Mouse (Mus musculus) erythroblast, embryonic 14.5 days (primary cell): ENCODE data around the gene Myh9. TPM values are rescaled to one million over a fixed set of nuclear protein-coding genes. Genes with fewer than 3 reads are reported as not detected.
"Not testable (repeated sequence)": the region's sequence is repeated elsewhere in the genome, so short reads cannot be mapped to it uniquely, and the experiment has no call there.

ENCODE experiments used
- H3K27me3 ChIP-seq: 2 replicates; pipeline ENCODE4 v1.6.1; 2012; ENCODE audit warnings: inconsistent platforms; ENCODE audit not compliant: control insufficient read depth
- H3K36me3 ChIP-seq: 2 replicates; pipeline ENCODE4 v1.6.1; 2012; ENCODE audit warnings: mild to moderate bottlenecking, inconsistent platforms; ENCODE audit not compliant: control insufficient read depth
- H3K4me1 ChIP-seq: 2 replicates; pipeline ENCODE4 v1.6.1; 2012; ENCODE audit warnings: inconsistent platforms; ENCODE audit not compliant: control insufficient read depth
- H3K4me3 ChIP-seq: replicated peaks from 2 replicates; pipeline ENCODE3; 2012; ENCODE audit warnings: moderate library complexity, mild to moderate bottlenecking, inconsistent platforms
- H3K9me3 ChIP-seq: 2 replicates; pipeline ENCODE4 v1.6.1; 2012; ENCODE audit warnings: low read length, inconsistent platforms, mixed read lengths; ENCODE audit not compliant: control insufficient read depth
- GATA1 ChIP-seq: IDR thresholded peaks from 2 replicates; pipeline ENCODE4 v1.6.1; 2012; ENCODE audit warnings: low read length, inconsistent platforms, mixed read lengths
- TAL1 ChIP-seq: IDR thresholded peaks from 3 replicates; pipeline ENCODE4 v1.6.1; 2012; ENCODE audit warnings: low read length, inconsistent platforms, mixed read lengths
- polyA plus RNA-seq: library from polyadenylated mRNA; stranded (reverse); fragments of >175 nt; gene quantifications from 2 replicates; pipeline ENCODE4 v1.2.3, GENCODE M21; 2012

Myh9 gene
- polyA plus RNA-seq, 1 experiment = 10.4 TPM

DNA sequence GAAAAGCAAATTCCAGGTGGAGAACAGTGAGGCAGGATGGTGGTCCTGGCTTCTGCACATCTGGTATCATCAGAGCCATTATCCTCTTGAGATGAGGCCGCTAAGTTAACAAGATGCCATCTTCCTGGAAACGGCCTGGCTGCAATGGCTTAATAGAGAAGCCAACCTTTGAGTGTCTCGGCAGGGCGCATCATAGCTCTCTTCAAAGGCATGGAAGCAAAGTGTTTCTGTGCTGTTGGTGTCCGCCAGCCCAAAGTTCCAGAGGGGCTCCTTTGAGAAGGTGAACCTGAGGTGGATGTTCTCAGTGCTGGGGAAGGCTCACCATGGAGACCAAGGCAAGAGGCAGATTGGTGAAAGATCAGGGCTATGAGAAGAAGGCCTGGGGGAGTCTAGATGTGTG, 110.4 kb downstream of the Myh9 start:
- Histone ChIP-seq H3K4me1 (no peaks in the 10 kb centered on the region), H3K4me3 (no peak overlapping the region), H3K27me3 (peaks cover 6% of the 10 kb centered on the region; the same call in 1 of the 2 replicates), H3K36me3 (no peaks in the 10 kb centered on the region), H3K9me3 (no peaks in the 10 kb centered on the region)
- TF ChIP-seq GATA1 (no peak), TAL1 (no peak)

DNA sequence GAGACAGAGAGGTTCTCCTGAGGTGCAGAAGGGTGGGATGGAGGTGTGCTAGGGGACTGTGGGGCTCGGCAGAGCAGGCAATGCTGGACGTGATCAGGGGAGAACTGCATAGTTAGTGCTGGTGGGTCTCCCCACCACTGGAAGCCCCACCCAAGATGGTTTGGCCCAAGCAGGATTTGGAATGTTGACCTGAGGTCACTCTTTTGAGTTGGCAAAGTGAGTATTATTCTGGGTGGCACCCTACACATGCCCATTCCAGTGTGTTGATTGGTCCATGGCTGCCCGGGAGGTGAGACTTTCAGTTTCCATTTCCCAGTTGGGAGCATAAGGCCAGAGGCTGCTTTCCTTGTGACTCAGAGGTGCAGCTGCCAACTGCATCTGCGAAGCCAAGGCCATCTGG, 113.2 kb downstream of the Myh9 start, which contains the start of gene Apol9b:
TSS of gene Apol9b (plus strand) at position 301 of the 400 bp plus-strand sequence.
- H3K4me1 ChIP-seq, H3K27me3 ChIP-seq, H3K9me3 ChIP-seq, H3K4me3 ChIP-seq, H3K36me3 ChIP-seq: not testable (repeated sequence)

DNA sequence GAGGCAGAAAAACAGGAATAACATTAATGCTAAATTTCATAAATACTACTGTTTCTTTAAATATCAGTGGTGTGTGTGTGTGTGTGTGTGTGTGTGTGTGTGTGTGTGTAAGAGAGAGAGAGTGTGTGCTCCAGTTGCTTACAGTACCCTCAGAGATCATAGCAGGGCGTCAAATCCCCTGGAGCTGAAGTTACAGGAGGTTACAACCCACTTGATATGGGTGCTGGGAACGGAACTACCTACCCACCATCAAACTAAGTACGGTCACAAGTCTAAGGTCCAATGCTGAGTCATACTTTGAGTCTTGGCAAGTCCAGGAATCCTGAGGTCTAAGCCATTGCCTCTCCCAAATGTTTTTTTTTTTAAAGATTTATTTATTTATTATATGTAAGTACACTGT, 114.2 kb downstream of the Myh9 start:
- not testable (repeated sequence) for H3K9me3 ChIP-seq, H3K4me1 ChIP-seq, H3K27me3 ChIP-seq, H3K4me3 ChIP-seq, H3K36me3 ChIP-seq

DNA sequence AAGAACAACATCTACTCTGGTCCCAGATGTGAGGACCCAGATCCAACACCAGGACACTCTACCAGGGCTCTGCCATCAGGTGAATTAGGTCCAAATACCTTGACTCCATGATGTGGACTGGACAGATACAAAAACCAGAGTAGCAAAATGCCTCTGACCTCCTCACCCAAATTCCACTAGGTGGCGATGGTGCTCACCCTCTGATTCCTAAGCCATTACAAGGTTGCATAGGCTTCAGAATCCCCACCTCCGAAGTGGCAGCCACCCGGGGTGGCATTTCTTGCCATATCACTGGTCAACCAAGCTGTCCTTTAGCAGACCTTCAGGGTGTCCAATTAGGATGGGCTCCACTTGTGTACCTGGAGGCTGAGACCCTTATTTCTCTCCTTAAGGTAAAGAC, 114.8 kb downstream of the Myh9 start:
- H3K4me3 ChIP-seq, H3K36me3 ChIP-seq, H3K9me3 ChIP-seq, H3K27me3 ChIP-seq, H3K4me1 ChIP-seq: not testable (repeated sequence)

DNA sequence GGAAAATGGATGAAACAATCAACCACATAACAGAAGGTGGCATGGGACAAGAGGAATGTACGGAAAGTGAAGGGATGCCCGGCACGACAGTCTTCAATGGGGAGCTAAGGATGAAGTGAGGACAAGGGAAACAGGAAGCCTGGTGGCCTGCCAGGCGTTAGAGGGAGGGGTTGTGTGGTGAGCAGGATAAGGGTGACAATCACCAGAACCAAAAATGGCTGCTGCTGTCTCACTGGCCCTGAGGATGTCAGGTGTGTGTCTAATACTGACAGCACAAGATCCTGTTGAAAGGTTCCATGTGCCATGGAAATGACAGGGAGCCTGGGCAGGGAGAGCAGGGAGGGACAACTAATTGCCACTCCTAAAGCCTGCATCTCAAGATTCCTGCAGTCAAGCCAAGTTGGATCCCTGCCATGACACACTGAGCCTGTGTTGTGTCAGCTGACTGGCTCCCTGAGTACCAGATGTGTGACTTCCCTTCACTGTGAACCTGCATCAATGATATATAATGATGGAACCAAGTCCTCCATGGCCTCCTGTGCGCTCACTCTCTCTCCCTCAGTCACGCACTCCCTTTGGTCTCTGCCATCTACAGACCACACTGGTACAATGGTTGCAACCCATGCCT, 116.5 kb downstream of the Myh9 start:
- not testable (repeated sequence) for H3K9me3 ChIP-seq, H3K36me3 ChIP-seq, H3K4me3 ChIP-seq, H3K4me1 ChIP-seq, H3K27me3 ChIP-seq

DNA sequence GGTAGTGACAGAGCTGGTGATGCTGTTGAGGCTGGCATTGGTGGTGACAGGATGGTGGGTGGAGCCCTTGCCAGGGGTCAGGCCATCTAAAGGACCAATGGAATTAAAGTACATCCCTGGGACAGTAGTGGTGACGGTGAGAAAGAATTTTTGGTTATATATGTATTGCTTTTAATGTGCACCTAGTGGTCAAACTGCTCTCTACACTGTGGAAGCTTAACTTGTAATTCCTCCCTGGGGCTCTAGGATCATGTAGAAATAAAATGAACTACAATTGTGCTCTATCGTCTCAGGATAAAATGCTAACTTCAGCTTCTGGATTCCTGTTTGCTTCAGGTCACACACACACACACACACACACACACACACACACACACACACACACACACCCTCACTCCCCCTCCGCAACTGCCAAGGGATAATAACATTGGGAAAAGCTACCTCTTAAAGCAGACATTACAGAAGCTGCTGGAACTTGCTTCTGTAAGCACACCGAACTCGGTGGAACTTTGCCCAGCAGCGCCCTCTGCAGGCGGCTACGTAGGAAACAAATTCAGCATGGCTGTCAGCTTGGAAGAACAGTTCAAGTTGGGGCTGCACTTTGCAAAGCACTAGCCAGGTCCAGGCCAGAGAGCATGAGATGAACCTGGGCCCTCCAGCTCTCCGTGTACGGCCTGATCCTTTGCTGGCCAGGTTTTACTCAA, 117.6 kb downstream of the Myh9 start:
- not testable (repeated sequence) for H3K27me3 ChIP-seq, H3K36me3 ChIP-seq

DNA sequence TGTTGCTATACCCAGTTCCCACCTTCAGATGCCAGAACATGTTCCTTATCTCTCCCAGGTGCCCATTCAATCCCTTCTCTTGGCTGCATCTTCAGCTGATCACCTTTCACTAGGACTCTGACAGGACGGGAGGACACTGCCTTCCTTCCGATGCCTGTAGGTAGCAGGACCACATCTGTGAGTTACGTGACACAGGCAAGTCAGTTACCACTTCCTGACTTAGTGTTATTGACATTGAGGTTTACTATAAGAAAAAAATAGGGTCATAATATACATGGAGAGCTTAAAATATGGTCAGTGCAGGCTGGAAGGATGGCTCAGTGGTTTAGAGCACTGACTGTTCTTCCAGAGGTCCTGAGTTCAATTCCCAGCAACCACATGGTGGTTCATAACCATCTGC, 120.5 kb downstream of the Myh9 start:
- not testable (repeated sequence) for H3K27me3 ChIP-seq, H3K9me3 ChIP-seq, H3K36me3 ChIP-seq, H3K4me3 ChIP-seq, H3K4me1 ChIP-seq

More for the DNA sequence above, 117.6 kb downstream of the Myh9 start:
- not testable (repeated sequence) for H3K4me1 ChIP-seq, H3K4me3 ChIP-seq, H3K9me3 ChIP-seq

DNA sequence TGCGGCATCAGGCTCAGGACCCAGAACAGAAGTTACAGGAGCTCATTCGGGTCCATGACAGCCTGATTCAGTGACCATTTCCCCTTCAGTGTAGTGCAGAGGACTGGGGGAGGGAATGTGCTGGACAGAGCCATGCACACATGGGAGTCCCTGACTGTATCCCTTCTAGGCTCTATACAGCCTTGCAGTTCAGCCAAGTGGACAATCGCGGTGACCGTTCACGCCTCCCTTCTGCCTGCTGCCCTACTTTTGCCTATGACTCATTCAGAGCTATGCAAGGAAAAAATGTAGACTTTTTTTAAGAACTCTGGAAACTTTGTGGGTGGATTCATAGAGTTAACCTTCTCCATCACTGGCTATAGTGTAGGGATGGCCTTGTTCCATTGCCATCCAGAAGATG, 123.7 kb downstream of the Myh9 start:
- not testable (repeated sequence) for H3K36me3 ChIP-seq, H3K4me3 ChIP-seq, H3K4me1 ChIP-seq, H3K9me3 ChIP-seq, H3K27me3 ChIP-seq

Other genes with a start within 250 kb of the Myh9 start
- not detected in 2 replicates for gene Apol10b, start 246.1 kb downstream of the Myh9 start, polyA plus RNA-seq
- not detected in 2 replicates for gene Gm36245, start 242.9 kb downstream of the Myh9 start, polyA plus RNA-seq
- 0.14 and 0.29 TPM in 2 replicates for gene Apol11b, start 198.9 kb downstream of the Myh9 start, polyA plus RNA-seq
- not detected in 2 replicates for gene Apol7e, start 143.3 kb downstream of the Myh9 start, polyA plus RNA-seq
- not detected in 2 replicates for gene Apol9b, start 113.1 kb downstream of the Myh9 start, polyA plus RNA-seq
- 13.3 and 17.7 TPM in 2 replicates for gene Apol8, start 85.2 kb downstream of the Myh9 start, polyA plus RNA-seq
- gene Txn2, start 86.8 kb upstream of the Myh9 start, polyA plus RNA-seq = 41.7 and 44.1 TPM in 2 replicates
- gene Foxred2, start 114.5 kb upstream of the Myh9 start, polyA plus RNA-seq = 0.04 and 0.06 TPM in 2 replicates
- 8.2 and 8.3 TPM in 2 replicates for gene Eif3d, start 128.6 kb upstream of the Myh9 start, polyA plus RNA-seq